Mouse (Mus musculus): ENCODE results near the gene Slc26a8. TPM values are rescaled to one million over a fixed set of nuclear protein-coding genes. Genes with fewer than 3 reads are reported as not detected.

Gene Slc26a8
- total and polyA plus RNA-seq, 3 experiments: 0.58 to 1.6 TPM; not detected in 1

GRCm38 (mm10) chr17:28640113-28640512, 49.9 kb downstream of the Slc26a8 start:
- H3K4me3 ChIP-seq (ENCODE audit: control insufficient read depth in 1 of 2, insufficient read depth in 1 of 2, low read depth in 2 of 2, low read length in 2 of 2): peak overlapping the region in 1 of 2 experiments; percentile 9; a peak in 1 of 4 replicates
- H3K9me3 ChIP-seq (replicated peaks; ENCODE audit: insufficient read depth, low read length): no peaks in the 10 kb centered on the region
- peak overlapping the region; percentile 59 for H3K27ac ChIP-seq (ENCODE audit: control insufficient read depth, low read depth, low read length)
- peaks cover 41 to 49% of the 10 kb centered on the region in 2 experiments for H3K4me1 ChIP-seq (ENCODE audit: control insufficient read depth in 1 of 2, insufficient read depth in 2 of 2, low read length in 2 of 2)
- H3K36me3 ChIP-seq (ENCODE audit: control insufficient read depth in 1 of 2, insufficient read depth in 2 of 2, low read length in 2 of 2): peaks cover 0 to 51% of the 10 kb centered on the region in 2 experiments; a peak in 2 of 4 replicates
- H3K79me2 ChIP-seq (ENCODE audit: control insufficient read depth, insufficient read depth, low read length, poor library complexity): no peaks in the 10 kb centered on the region
- H3K9ac ChIP-seq (ENCODE audit: control insufficient read depth, low read depth, low read length, poor library complexity, severe bottlenecking): peak overlapping the region; percentile 32; the same call in 1 of the 2 replicates
- peak; percentile 86 for DNase-seq (ENCODE audit: low read depth, low spot score)
- no peaks in the 10 kb centered on the region for H3K27me3 ChIP-seq (ENCODE audit: control insufficient read depth in 1 of 2, insufficient read depth in 2 of 2, low read length in 2 of 2)
- TF ChIP-seq MAX (IDR thresholded peaks at IDR 0.05; ENCODE audit: low read length) (peak; percentile 82), USF2 (IDR thresholded peaks at IDR 0.05; ENCODE audit: borderline replicate concordance in 1 of 2, insufficient read depth in 1 of 2, low read depth in 1 of 2, low read length in 2 of 2) (no peak), RAD21 (IDR thresholded peaks at IDR 0.05; ENCODE audit: low read depth, low read length) (no peak), ZKSCAN1 (IDR thresholded peaks at IDR 0.05; ENCODE audit: low read depth, low read length) (no peak), CHD1 (IDR thresholded peaks at IDR 0.05; ENCODE audit: low read depth, low read length) (no peak), CHD2 (IDR thresholded peaks at IDR 0.05; ENCODE audit: low read length) (no peak), SMC3 (IDR thresholded peaks at IDR 0.05; ENCODE audit: low read depth, low read length) (no peak), GATA1 (IDR thresholded peaks at IDR 0.05; ENCODE audit: low read depth, low read length) (peak; percentile 86), GABPA (IDR thresholded peaks at IDR 0.05; ENCODE audit: low read depth, low read length) (no peak), TAL1 (IDR thresholded peaks at IDR 0.05; ENCODE audit: low read length) (no peak), POLR2AphosphoS2 (IDR thresholded peaks at IDR 0.05; ENCODE audit: low read length) (no peak), JUND (IDR thresholded peaks at IDR 0.05; ENCODE audit: low read depth, low read length) (no peak), ZNF384 (IDR thresholded peaks at IDR 0.05; ENCODE audit: low read depth, low read length) (peak; percentile 64), ZMIZ1 (IDR thresholded peaks at IDR 0.05; ENCODE audit: low read depth, low read length) (no peak), SIN3A (IDR thresholded peaks at IDR 0.05; ENCODE audit: low read length) (peak; percentile 81), ELF1 (IDR thresholded peaks at IDR 0.05; ENCODE audit: low read depth, low read length) (no peak), BHLHE40 (IDR thresholded peaks at IDR 0.05; ENCODE audit: borderline replicate concordance, low read depth, low read length) (peak; percentile 61; the same call in 1 of the 2 replicates), MXI1 (IDR thresholded peaks at IDR 0.05; ENCODE audit: low read depth, low read length) (peak; percentile 81), TCF12 (IDR thresholded peaks at IDR 0.05; ENCODE audit: low read depth, low read length) (no peak), USF1 (IDR thresholded peaks at IDR 0.05; ENCODE audit: low read depth, low read length) (0 out of 2 replicates have a peak, but pooled peaks have one; percentile 8), EP300 (IDR thresholded peaks at IDR 0.05; ENCODE audit: low read depth in 1 of 2, low read length in 2 of 2) (peak; percentile 41 to 75; a peak in 3 of 4 replicates), NELFE (IDR thresholded peaks at IDR 0.05; ENCODE audit: low read depth, low read length) (no peak), CTCF (IDR thresholded peaks at IDR 0.05 in 2 of 3, conservative IDR thresholded peaks at IDR 0.05 in 1 of 3; ENCODE audit: control insufficient read depth in 1 of 3, insufficient read depth in 1 of 3, low read depth in 2 of 3, low read length in 3 of 3, poor library complexity in 1 of 3, severe bottlenecking in 1 of 3) (no peak), MAFK (IDR thresholded peaks at IDR 0.05; ENCODE audit: borderline replicate concordance, low read depth, low read length) (no peak), TBP (IDR thresholded peaks at IDR 0.05; ENCODE audit: low read depth, low read length) (no peak), HCFC1 (IDR thresholded peaks at IDR 0.05; ENCODE audit: low read depth, low read length) (no peak), NRF1 (IDR thresholded peaks at IDR 0.05; ENCODE audit: insufficient read depth, low read depth, low read length, poor library complexity, severe bottlenecking) (no peak), POLR2A (IDR thresholded peaks at IDR 0.05; ENCODE audit: control insufficient read depth in 1 of 2, insufficient read depth in 1 of 2, low read depth in 1 of 2, low read length in 2 of 2, poor library complexity in 1 of 2) (no peak), UBTF (IDR thresholded peaks at IDR 0.05; ENCODE audit: borderline replicate concordance, insufficient read depth, low read depth, low read length) (no peak), POLR2AphosphoS5 (IDR thresholded peaks at IDR 0.05; ENCODE audit: borderline replicate concordance, low read depth, low read length) (no peak), MYB (IDR thresholded peaks at IDR 0.05; ENCODE audit: low read depth, low read length) (no peak), MEF2A (IDR thresholded peaks at IDR 0.05; ENCODE audit: extremely low read depth, insufficient replicate concordance, low read depth, low read length, poor library complexity, severe bottlenecking) (no peak), KAT2A (conservative IDR thresholded peaks at IDR 0.05; ENCODE audit: low read depth, low read length) (no peak), MYC (IDR thresholded peaks at IDR 0.05; ENCODE audit: low read depth, low read length) (peak; percentile 81; the same call in 1 of the 2 replicates), ZC3H11A (IDR thresholded peaks at IDR 0.05; ENCODE audit: low read depth, low read length) (no peak), ETS1 (IDR thresholded peaks at IDR 0.05; ENCODE audit: low read depth, low read length) (peak; percentile 74), RCOR1 (IDR thresholded peaks at IDR 0.05; ENCODE audit: low read depth, low read length) (0 out of 2 replicates have a peak, but pooled peaks have one; percentile 45), E2F4 (IDR thresholded peaks at IDR 0.05; ENCODE audit: borderline replicate concordance, low read depth, low read length) (no peak)

All from MEL (cell line).